Mouse (Mus musculus): ENCODE data around the gene Zfp637. TPM values are rescaled to one million over a fixed set of nuclear protein-coding genes. Genes with fewer than 3 reads are reported as not detected.
"Not testable (repeated sequence)": the region's sequence is repeated elsewhere in the genome, so short reads cannot be mapped to it uniquely, and the experiment has no call there.

Gene Zfp637
- polyA plus RNA-seq, 1 experiment from 2014 or later = 140 TPM

DNA sequence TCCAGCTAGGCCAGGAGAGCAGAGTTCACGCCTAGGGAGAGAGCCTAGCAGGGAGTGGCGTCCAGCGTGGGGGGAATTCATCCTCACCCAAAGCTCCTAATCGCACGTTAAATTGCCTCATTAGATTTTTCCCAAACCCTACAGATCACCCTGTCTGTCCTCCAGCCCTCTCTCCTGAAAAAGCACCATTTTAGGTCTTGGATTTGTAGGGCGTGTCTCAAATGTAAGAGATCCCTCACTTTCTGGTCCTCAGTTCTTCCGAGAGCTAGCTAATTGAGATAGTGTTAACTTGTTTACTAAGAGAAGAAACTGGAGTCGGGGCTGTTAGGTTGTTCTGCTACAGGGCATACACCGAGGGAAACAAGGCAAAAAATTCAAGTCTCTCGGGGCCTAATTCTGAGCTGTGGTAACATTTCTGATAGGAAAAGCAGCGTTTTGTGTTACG is 553 bp downstream of the Zfp637 start:
- peak; percentile 18 for ATAC-seq (ENCODE audit: low FRiP score)
- peak overlapping the region; percentile 70 for H3K4me2 ChIP-seq (replicated peaks)

DNA sequence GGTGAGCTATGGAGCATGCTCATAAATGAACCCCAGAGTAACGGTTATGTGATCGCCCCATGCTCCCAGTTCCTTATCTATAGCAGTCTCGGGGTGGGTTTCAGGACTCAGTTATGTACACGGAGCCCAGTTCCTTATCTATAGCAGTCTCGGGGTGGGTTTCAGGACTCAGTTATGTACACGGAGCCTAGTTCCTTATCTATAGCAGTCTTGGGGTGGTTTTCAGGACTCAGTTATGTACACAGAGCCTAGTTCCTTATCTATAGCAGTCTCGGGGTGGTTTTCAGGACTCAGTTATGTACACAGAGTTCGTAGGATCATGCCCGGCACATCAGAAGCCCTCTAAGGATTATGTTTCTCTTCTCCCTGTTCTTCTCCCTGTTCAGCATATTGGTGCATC is 3.6 kb downstream of the Zfp637 start:
- WGBS = 97% methylated on average over 9 of the region's 9 CpGs
- H3K4me1 ChIP-seq = peaks cover 6% of the 10 kb centered on the region
- no peaks in the 10 kb centered on the region for H3K27me3 ChIP-seq
- H3K4me3 ChIP-seq = no peak overlapping the region
- H3K9ac ChIP-seq = no peak overlapping the region
- no peak for ATAC-seq (ENCODE audit: low FRiP score)
- no peaks in the 10 kb centered on the region for H3K9me3 ChIP-seq (replicated peaks)
- no peak overlapping the region for H3K4me2 ChIP-seq (replicated peaks)
- peaks cover 60% of the 10 kb centered on the region for H3K36me3 ChIP-seq
- H3K27ac ChIP-seq = no peak overlapping the region

More for the DNA sequence above, 553 bp downstream of the Zfp637 start:
- Histone ChIP-seq H3K36me3 (peaks cover 35% of the 10 kb centered on the region), H3K27me3 (no peaks in the 10 kb centered on the region), H3K9ac (peak overlapping the region; percentile 96), H3K9me3 (replicated peaks) (no peaks in the 10 kb centered on the region), H3K4me1 (peaks cover 6% of the 10 kb centered on the region), H3K4me3 (peak overlapping the region; percentile 80), H3K27ac (peak overlapping the region; percentile 96)
- WGBS = 20% methylated on average over 12 of the region's 12 CpGs

DNA sequence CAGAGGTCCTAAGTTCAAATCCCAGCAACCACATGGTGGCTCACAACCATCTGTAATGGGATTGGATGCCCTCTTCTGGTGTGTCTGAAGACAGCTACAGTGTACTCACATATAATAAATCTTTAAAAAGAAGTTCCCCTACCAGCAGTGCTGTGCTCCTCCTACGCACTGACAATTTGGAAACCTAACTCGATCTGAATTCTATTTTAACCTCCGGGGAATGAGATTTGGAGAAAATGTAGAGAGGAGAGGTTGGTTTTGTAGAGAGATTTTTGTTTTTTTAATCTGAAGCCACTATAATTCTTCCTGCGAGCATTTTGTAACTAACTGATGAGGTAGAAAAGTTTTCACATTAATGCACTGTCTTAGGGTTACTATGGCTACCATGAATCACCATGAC is 5.7 kb downstream of the Zfp637 start:
- WGBS = 98% methylated on average over 4 of the region's 4 CpGs
- H3K4me1 ChIP-seq; H3K27ac ChIP-seq; ATAC-seq (ENCODE audit: low FRiP score); H3K9ac ChIP-seq; H3K27me3 ChIP-seq; H3K4me3 ChIP-seq; H3K9me3 ChIP-seq (replicated peaks); H3K4me2 ChIP-seq (replicated peaks): not testable (repeated sequence)
- H3K36me3 ChIP-seq = peaks cover 60% of the 10 kb centered on the region

DNA sequence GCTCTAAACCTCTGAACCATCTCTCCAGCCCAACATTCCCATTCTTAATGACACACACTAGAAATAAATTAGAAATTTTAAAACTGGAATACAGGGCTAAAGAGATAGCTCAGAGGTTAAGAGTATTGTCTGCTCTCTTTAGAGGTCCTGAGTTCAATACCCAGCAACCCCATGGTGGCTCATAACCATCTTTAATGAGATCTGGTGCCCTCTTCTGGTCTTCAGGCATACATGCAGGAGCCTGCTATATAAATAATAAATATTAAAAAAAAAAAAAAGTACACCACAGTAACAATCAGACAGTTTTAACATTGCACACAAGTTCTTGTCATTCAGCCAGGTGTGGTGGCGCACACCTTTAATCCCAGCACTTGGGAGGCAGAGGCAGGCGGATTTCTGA is 6.8 kb downstream of the Zfp637 start:
- peaks cover 60% of the 10 kb centered on the region for H3K36me3 ChIP-seq
- no peak overlapping the region for H3K27ac ChIP-seq
- H3K9me3 ChIP-seq (replicated peaks) = no peaks in the 10 kb centered on the region
- no peak overlapping the region for H3K4me2 ChIP-seq (replicated peaks)
- H3K27me3 ChIP-seq = no peaks in the 10 kb centered on the region
- no peaks in the 10 kb centered on the region for H3K4me1 ChIP-seq
- WGBS = 98% methylated on average over 2 of the region's 2 CpGs
- no peak overlapping the region for H3K9ac ChIP-seq
- ATAC-seq (ENCODE audit: low FRiP score) = no peak
- no peak overlapping the region for H3K4me3 ChIP-seq

DNA sequence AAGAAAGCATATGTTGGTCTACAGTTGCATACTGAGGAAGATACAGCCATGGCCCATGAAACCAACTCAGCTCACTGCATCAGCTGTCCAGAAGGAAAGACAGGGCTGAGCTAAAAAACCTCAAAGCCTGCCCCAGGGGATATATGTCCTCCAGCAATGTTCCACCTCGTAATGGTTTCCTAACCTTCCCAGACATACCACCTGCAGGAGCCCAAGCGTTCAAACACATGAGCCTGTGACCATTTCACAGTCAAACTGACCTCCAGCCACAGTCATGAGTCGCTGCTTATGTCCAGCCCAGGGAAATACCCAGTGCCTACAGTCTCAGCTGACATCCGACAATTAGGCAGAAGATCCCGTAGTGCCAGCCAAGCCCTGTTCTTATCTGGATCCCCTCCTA is 7.6 kb downstream of the Zfp637 start:
- H3K36me3 ChIP-seq = peaks cover 55% of the 10 kb centered on the region
- H3K27ac ChIP-seq = no peak overlapping the region
- H3K4me2 ChIP-seq (replicated peaks) = no peak overlapping the region
- H3K4me1 ChIP-seq = no peaks in the 10 kb centered on the region
- no peak for ATAC-seq (ENCODE audit: low FRiP score)
- no peaks in the 10 kb centered on the region for H3K27me3 ChIP-seq
- 94% methylated on average over 5 of the region's 5 CpGs for WGBS
- no peaks in the 10 kb centered on the region for H3K9me3 ChIP-seq (replicated peaks)
- H3K9ac ChIP-seq = no peak overlapping the region
- no peak overlapping the region for H3K4me3 ChIP-seq

DNA sequence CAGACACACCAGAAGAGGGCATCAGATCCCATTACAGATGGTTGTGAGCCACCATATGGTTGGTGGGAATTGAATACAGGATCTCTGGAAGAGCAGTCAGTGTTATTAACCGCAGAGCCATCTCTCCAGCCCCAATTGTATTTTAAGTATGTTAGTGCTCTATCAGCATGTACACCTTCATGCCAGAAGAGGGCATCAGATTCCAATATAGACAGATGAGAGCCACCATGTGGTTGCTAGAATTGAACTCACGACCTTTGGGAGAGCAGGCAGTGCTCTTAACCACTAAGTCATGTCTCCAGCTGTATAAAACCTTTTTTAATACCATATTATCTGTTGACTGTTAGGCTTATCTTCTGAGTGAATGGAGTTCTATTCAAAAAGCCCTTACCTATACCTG is 10.8 kb downstream of the Zfp637 start:
- Histone ChIP-seq H3K4me1 (no peaks in the 10 kb centered on the region), H3K9ac (no peak overlapping the region), H3K4me3 (no peak overlapping the region), H3K27me3 (no peaks in the 10 kb centered on the region), H3K36me3 (peaks cover 23% of the 10 kb centered on the region), H3K27ac (no peak overlapping the region), H3K4me2 (replicated peaks) (no peak overlapping the region), H3K9me3 (replicated peaks) (no peaks in the 10 kb centered on the region)
- 70% methylated on average over 2 of the region's 2 CpGs for WGBS
- no peak for ATAC-seq (ENCODE audit: low FRiP score)

DNA sequence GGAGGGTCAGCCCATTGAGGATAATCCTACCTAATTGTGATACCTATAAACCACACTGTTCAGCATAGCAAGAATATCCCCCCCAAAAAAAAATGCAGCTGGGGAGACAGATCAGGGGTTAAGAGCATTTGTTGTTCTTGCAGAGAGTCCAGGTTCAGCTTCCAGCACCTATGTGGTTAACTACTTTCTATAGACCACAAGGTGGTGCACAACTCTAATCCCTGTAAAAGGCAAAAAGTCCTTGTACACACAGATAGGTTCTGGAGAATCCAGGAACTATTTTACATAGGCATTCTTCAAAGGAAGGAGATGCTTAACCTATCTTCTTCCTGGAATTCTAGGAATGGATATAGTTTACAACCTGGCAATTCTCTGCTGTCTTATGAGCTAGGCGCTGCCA is 17.0 kb downstream of the Zfp637 start:
- no peaks in the 10 kb centered on the region for H3K36me3 ChIP-seq
- WGBS = 88% methylated on average over 1 of the region's 1 CpGs
- H3K9ac ChIP-seq = no peak overlapping the region
- no peak overlapping the region for H3K27ac ChIP-seq
- H3K4me1 ChIP-seq = no peaks in the 10 kb centered on the region
- H3K4me2 ChIP-seq (replicated peaks) = no peak overlapping the region
- no peaks in the 10 kb centered on the region for H3K27me3 ChIP-seq
- no peak for ATAC-seq (ENCODE audit: low FRiP score)
- no peaks in the 10 kb centered on the region for H3K9me3 ChIP-seq (replicated peaks)
- H3K4me3 ChIP-seq = no peak overlapping the region

DNA sequence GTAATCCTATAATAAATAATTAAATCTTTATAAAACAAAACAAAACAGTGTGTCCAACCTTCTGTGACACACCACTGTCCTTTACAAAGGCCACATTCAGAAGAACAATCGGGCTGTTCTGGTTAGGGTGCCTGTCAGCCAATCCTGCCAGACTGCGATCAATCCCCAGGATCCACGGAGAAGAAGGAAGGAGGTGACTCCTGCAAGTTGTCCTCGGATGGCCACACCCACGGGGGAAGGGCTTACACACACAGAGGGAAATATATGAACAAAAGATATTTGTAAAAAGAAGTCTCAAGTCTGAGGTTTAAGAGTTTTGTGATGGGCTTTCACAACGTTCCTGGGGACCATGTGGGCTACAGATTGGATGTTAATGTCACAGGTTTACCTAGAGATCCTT is 20.9 kb downstream of the Zfp637 start, which contains the start of gene Zfp239:
TSS of gene Zfp239 (plus strand) at position 253 of the 400 bp plus-strand sequence.
- Histone ChIP-seq H3K4me2 (replicated peaks) (peak within 1 kb of the TSS; percentile 90), H3K4me3 (peak within 1 kb of the TSS; percentile 76), H3K9ac (peak within 1 kb of the TSS; percentile 76), H3K4me1 (peaks cover 7% of the 10 kb centered on the region), H3K27me3 (no peaks in the 10 kb centered on the region), H3K9me3 (replicated peaks) (no peaks in the 10 kb centered on the region), H3K36me3 (no peaks in the 10 kb centered on the region), H3K27ac (no peak within 1 kb of the TSS)
- ATAC-seq (ENCODE audit: low FRiP score) = no peak
- 72% methylated on average over 6 of the region's 6 CpGs for WGBS

DNA sequence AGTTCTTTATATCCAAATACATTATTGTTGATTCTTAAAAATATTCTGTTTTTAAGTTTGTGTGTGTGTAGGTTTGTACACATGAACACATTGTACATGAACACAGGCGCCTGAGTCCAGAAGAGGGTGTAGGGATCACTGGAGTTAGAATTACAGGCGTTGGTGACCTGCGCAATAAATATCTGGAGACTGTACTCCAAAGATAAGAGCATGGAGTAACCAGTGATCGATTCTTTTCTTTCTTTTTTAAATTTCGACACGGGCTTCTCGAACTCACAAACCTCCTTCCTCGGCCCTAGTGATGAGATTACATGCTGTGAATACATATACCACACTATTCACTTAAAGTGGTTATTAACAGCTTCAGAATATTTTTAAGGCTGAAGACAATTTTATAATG is 21.5 kb downstream of the Zfp637 start:
- ATAC-seq (ENCODE audit: low FRiP score) = peak; percentile 48
- no peak overlapping the region for H3K4me3 ChIP-seq
- no peaks in the 10 kb centered on the region for H3K36me3 ChIP-seq
- H3K27me3 ChIP-seq = no peaks in the 10 kb centered on the region
- no peak overlapping the region for H3K9ac ChIP-seq
- H3K27ac ChIP-seq = no peak overlapping the region
- peak overlapping the region; percentile 90 for H3K4me2 ChIP-seq (replicated peaks)
- no peaks in the 10 kb centered on the region for H3K9me3 ChIP-seq (replicated peaks)
- WGBS = 72% methylated on average over 8 of the region's 8 CpGs
- peaks cover 7% of the 10 kb centered on the region for H3K4me1 ChIP-seq

DNA sequence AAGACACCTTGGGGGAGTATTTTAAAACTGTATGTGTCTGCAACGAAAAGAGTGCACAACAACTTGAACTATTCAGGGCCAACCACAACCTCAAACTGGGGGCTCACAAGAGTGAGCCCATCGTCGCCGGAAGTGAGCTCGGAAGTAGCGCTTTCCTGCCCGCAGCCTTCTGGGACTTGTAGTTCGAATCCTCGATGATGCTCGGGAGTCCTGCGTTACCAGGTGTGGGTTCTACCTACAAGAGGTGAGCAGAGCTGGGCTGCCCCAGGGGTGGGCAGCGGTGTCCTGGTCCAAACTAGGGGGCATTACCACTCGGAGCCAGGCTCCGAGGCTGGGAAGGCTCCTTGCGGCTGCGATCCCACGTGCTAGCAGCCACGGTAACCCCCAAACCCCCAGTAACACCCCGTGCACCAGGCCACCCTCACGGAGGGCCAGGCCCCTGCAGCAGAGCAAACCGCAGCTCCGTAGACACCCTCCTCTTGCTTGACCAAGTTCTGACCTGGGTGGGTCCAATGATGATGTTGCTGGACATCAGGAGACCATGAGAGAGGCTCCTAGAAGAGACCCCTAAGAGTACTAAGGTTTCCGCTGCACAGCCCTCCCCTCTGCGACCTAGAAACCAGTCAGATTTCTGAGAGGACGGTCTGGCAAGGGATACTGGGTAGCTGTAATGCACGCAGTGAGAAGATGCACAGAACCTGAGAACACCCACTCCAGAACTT is 22.1 kb downstream of the Zfp637 start:
- H3K4me2 ChIP-seq (replicated peaks) = peak overlapping the region; percentile 90
- H3K27me3 ChIP-seq = no peaks in the 10 kb centered on the region
- H3K4me1 ChIP-seq = peaks cover 7% of the 10 kb centered on the region
- ATAC-seq (ENCODE audit: low FRiP score) = peak; percentile 94
- 3% methylated on average over 26 of the region's 26 CpGs for WGBS
- no peak overlapping the region for H3K27ac ChIP-seq
- H3K9ac ChIP-seq = peak overlapping the region; percentile 76
- peak overlapping the region; percentile 76 for H3K4me3 ChIP-seq
- no peaks in the 10 kb centered on the region for H3K9me3 ChIP-seq (replicated peaks)
- no peaks in the 10 kb centered on the region for H3K36me3 ChIP-seq

DNA sequence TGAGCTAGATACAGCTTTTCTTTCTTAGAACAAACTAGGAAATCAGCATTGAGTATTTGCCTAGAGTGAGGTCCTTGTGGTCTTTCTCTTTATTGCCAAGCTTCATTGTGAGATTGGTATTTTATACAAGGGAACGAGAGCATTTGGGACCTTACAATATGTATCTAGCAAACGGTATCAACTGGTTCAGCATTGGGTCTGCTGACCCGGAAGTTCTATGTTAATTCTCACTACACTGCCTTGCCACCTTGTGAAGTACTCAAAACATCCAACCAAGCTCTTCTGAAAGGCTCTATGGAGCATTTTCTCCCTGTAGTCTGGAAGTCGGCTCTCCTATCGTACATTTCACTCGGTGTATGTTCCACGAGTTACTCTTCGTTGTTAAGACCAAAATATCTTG is 22.8 kb downstream of the Zfp637 start:
- Histone ChIP-seq H3K27ac (no peak overlapping the region), H3K4me3 (peak overlapping the region; percentile 76), H3K9me3 (replicated peaks) (no peaks in the 10 kb centered on the region), H3K4me1 (peaks cover 7% of the 10 kb centered on the region), H3K27me3 (no peaks in the 10 kb centered on the region), H3K4me2 (replicated peaks) (peak overlapping the region; percentile 90), H3K36me3 (no peaks in the 10 kb centered on the region), H3K9ac (no peak overlapping the region; the same call in 1 of the 2 replicates)
- WGBS = 97% methylated on average over 8 of the region's 8 CpGs
- no peak for ATAC-seq (ENCODE audit: low FRiP score)

DNA sequence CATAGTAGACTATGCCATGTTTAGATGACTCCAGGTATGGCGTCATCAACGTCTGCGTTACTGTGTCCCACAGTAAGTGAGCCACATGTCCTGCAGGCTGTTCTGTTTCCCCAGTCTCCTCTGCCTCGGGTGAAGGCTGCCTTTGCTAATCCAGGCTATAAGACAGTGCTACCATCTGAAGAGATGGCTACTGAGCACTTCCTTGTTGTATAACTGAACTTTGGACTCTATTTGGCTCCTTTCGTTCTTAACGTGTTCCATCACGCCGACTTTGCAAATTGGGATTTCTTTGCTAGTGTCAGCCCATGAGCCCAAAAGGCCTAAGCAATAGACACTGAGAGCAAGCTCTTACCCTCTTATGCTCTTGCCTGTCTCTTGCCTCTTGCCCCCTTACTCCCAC is 27.2 kb downstream of the Zfp637 start:
- no peaks in the 10 kb centered on the region for H3K9me3 ChIP-seq (replicated peaks)
- no peak for ATAC-seq (ENCODE audit: low FRiP score)
- H3K27me3 ChIP-seq = no peaks in the 10 kb centered on the region
- peaks cover 9% of the 10 kb centered on the region; the same call in 1 of the 2 replicates for H3K36me3 ChIP-seq
- peaks cover 7% of the 10 kb centered on the region for H3K4me1 ChIP-seq
- no peak overlapping the region for H3K4me3 ChIP-seq
- 90% methylated on average over 8 of the region's 8 CpGs for WGBS
- H3K27ac ChIP-seq = no peak overlapping the region
- H3K9ac ChIP-seq = no peak overlapping the region
- H3K4me2 ChIP-seq (replicated peaks) = no peak overlapping the region

DNA sequence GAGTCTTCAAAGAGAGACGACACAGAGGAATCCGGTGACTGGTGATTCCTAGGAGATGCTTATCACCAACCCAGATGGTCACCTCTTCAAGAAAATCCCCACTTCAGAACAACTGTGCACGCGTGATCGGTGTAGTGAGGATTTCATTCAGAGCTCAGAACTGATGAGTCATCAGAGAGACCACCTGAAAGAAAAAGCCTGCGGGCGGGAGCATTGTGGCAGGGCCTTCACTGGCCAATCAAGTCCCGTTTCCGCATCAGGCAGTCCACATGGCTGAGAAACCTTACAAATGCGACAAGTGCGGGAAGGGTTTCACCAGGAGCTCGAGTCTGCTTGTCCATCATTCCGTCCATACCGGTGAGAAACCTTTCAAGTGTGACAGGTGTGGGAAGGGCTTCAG is 30.1 kb downstream of the Zfp637 start:
- ATAC-seq (ENCODE audit: low FRiP score) = no peak
- 82% methylated on average over 14 of the region's 14 CpGs for WGBS
- H3K4me1 ChIP-seq = no peaks in the 10 kb centered on the region

More for the DNA sequence above, 30.1 kb downstream of the Zfp637 start:
- Histone ChIP-seq H3K4me2 (replicated peaks) (no peak overlapping the region), H3K27me3 (no peaks in the 10 kb centered on the region), H3K27ac (no peak overlapping the region), H3K9me3 (replicated peaks) (no peaks in the 10 kb centered on the region), H3K4me3 (no peak overlapping the region), H3K9ac (no peak overlapping the region), H3K36me3 (peaks cover 9% of the 10 kb centered on the region; the same call in 1 of the 2 replicates)
